17 mouse cellular contexts compared by ENCODE assay signal in genomic region chr19:41164447-41165095, GRCm38 (mm10). TPM values are rescaled to one million over a fixed set of nuclear protein-coding genes. Genes with fewer than 3 reads are reported as not detected.
DNase-seq lines count a peak whose midpoint lies in the region; ATAC-seq and TF ChIP-seq lines count a peak whose summit lies in the region.
"Had no signal": no experiment of that assay in that cellular context is flagged by ENCODE, and none has a peak within 500 bp of the region (broad histone marks: within the 10 kb centered on the region; RNA-seq: fewer than 3 reads in every experiment).

No protein-coding gene starts in this region.

- peak; percentile 78 for ATAC-seq in hindbrain, embryonic 11.5 days (ENCODE audit: low FRiP score)
- peak; percentile 64; the same call in 1 of the 2 replicates for ATAC-seq in midbrain, embryonic 12.5 days (ENCODE audit: low FRiP score, low read depth)

- H3K4me2 ChIP-seq in hindbrain, embryonic 11.5 days (replicated peaks; ENCODE audit: low read depth, low read length) = no peak overlapping the region
- H3K4me2 ChIP-seq in midbrain, embryonic 12.5 days (replicated peaks) = peak overlapping the region; percentile 19; the same call in 1 of the 2 replicates
- H3K4me2 ChIP-seq: liver, embryonic 13.5 days had no signal

- DNase-seq in retina, postnatal 1 day = peak; percentile 9
- DNase-seq in retina, embryonic 14.5 days (ENCODE audit: low spot score) = no peak
- DNase-seq in hindbrain, embryonic 11.5 days (ENCODE audit: low spot score) = peak; percentile 40
- no peak for DNase-seq in gastrocnemius, postnatal 4 days (ENCODE audit: low spot score in 2 of 2)
- DNase-seq in lung, adult 2 months = no peak
- no peak for DNase-seq in cerebellum, postnatal 25 days
- DNase-seq: adrenal gland, postnatal 14 days; cerebellum, adult 8-10 months; heart, adult 18-20 months; liver, embryonic 13.5 days; lung, postnatal 14 days; right cerebral cortex, postnatal 25 days had no signal

- no peak for TF ChIP-seq POLR2A in lung, adult 2 months (IDR thresholded peaks at IDR 0.05; ENCODE audit: borderline replicate concordance, extremely low read depth, low read depth, low read length)

- H3K9me3 ChIP-seq in hindbrain, embryonic 11.5 days (ENCODE audit: control insufficient read depth, low read length) = no peaks in the 10 kb centered on the region
- H3K9me3 ChIP-seq in midbrain, embryonic 12.5 days = no peaks in the 10 kb centered on the region
- H3K9me3 ChIP-seq: liver, embryonic 13.5 days had no signal

- no peak overlapping the region for H3K4me3 ChIP-seq in hindbrain, embryonic 11.5 days (ENCODE audit: low read depth, low read length)
- no peak overlapping the region for H3K4me3 ChIP-seq in midbrain, embryonic 12.5 days
- H3K4me3 ChIP-seq in lung, adult 2 months (replicated peaks; ENCODE audit: extremely low read depth, low read depth, low read length) = no peak overlapping the region
- H3K4me3 ChIP-seq: liver, embryonic 13.5 days had no signal

- no peak overlapping the region for H3K9ac ChIP-seq in hindbrain, embryonic 11.5 days (ENCODE audit: low read depth, low read length)
- H3K9ac ChIP-seq in midbrain, embryonic 12.5 days (replicated peaks) = no peak overlapping the region
- H3K9ac ChIP-seq: liver, embryonic 13.5 days had no signal

- no peaks in the 10 kb centered on the region; the same call in 1 of the 2 replicates for H3K4me1 ChIP-seq in hindbrain, embryonic 11.5 days (replicated peaks; ENCODE audit: control insufficient read depth, insufficient read depth, low read length)
- peaks cover 25% of the 10 kb centered on the region for H3K4me1 ChIP-seq in midbrain, embryonic 12.5 days
- no peaks in the 10 kb centered on the region for H3K4me1 ChIP-seq in lung, adult 2 months (ENCODE audit: control insufficient read depth, insufficient read depth, low read length)
- H3K4me1 ChIP-seq: liver, embryonic 13.5 days had no signal

- no peaks in the 10 kb centered on the region for H3K36me3 ChIP-seq in hindbrain, embryonic 11.5 days (ENCODE audit: control insufficient read depth, insufficient read depth, low read length)
- no peaks in the 10 kb centered on the region for H3K36me3 ChIP-seq in midbrain, embryonic 12.5 days
- H3K36me3 ChIP-seq: liver, embryonic 13.5 days had no signal

- H3K27me3 ChIP-seq in hindbrain, embryonic 11.5 days (ENCODE audit: control insufficient read depth, insufficient read depth, low read length) = no peaks in the 10 kb centered on the region
- H3K27me3 ChIP-seq in midbrain, embryonic 12.5 days = peaks cover 75% of the 10 kb centered on the region
- H3K27me3 ChIP-seq: liver, embryonic 13.5 days had no signal

- peak overlapping the region; percentile 65; the same call in 1 of the 2 replicates for H3K27ac ChIP-seq in hindbrain, embryonic 11.5 days (ENCODE audit: low read depth, low read length)
- H3K27ac ChIP-seq in midbrain, embryonic 12.5 days (replicated peaks) = peak overlapping the region; percentile 56
- H3K27ac ChIP-seq: liver, embryonic 13.5 days had no signal

- TF ChIP-seq CTCF in lung, adult 2 months (IDR thresholded peaks at IDR 0.05; ENCODE audit: insufficient read depth, low read length) = no peak

- 29% methylated on average over 10 of the region's 10 CpGs for WGBS in hindbrain, embryonic 11.5 days
- 20% methylated on average over 10 of the region's 10 CpGs for WGBS in midbrain, embryonic 12.5 days
- 81% methylated on average over 10 of the region's 10 CpGs for WGBS in lung, adult 2 months

RNA-seq across cellular contexts. Expression of gene Tll2, which starts 42.1 kb away (rescaled TPM):
- 0.63 and 0.76 TPM in 2 replicates for polyA plus RNA-seq in hindbrain, embryonic 11.5 days (2014; fragmentation: Nextera tagmentation; extraction: Ambion mirVana)
- 1.1 TPM in 2 replicates for polyA plus RNA-seq in midbrain, embryonic 12.5 days (2016; fragmentation: Nextera tagmentation; extraction: Ambion mirVana)
- total RNA-seq in gastrocnemius, postnatal 4 days (2021) = under 1 TPM; 0.54 to 0.61 TPM
- polyA plus RNA-seq in lung, adult 2 months (2012; rRNA removed) = 0.03 and 0.21 TPM in 2 replicates
- total RNA-seq: adrenal gland, postnatal 14 days; MEL; monocyte, adult 5-6 weeks had no signal
- polyA plus RNA-seq: intestine, embryonic 14.5 days; kidney, embryonic 16.5 days; liver, embryonic 13.5 days had no signal

Comparison
In these comparisons a context has a peak if more than half of its experiments do, and no peak if none do; other contexts are left out.
1. DNase-seq: peak in retina, postnatal 1 day (single experiment) and hindbrain, embryonic 11.5 days (single experiment); none in retina, embryonic 14.5 days (single experiment), gastrocnemius, postnatal 4 days (0 of 2), lung, adult 2 months (single experiment) and cerebellum, postnatal 25 days (0 of 2).